Mouse (Mus musculus) MEL (cell line): ENCODE data around the gene Krtap2-4. TPM values are rescaled to one million over a fixed set of nuclear protein-coding genes. Genes with fewer than 3 reads are reported as not detected.

ENCODE experiments used
- DNase-seq: peaks from one replicate; pipeline ENCODE4 v3.0.0; 2011; ENCODE audit warnings: low read depth, low spot score
- H3K27ac ChIP-seq: 2 replicates; pipeline ENCODE4 v1.5.1; 2012; ENCODE audit warnings: low read depth, mild to moderate bottlenecking, control low read depth, low read length, moderate library complexity; ENCODE audit not compliant: control insufficient read depth
- H3K27me3 ChIP-seq, 2 experiments: fragments of 150-350 bp in 1 of 2; sonication (generic) in 1 of 2; 2 replicates each; pipeline ENCODE4 v1.6.1; 2012; ENCODE audit warnings: low read length in 2 of 2, mild to moderate bottlenecking in 2 of 2, improper control_type of control experiment in 1 of 2, moderate library complexity in 1 of 2; ENCODE audit not compliant: insufficient read depth in 2 of 2, control insufficient read depth in 1 of 2
- H3K36me3 ChIP-seq, 2 experiments: 2 replicates each; pipeline ENCODE4 v1.6.1; 2012 to 2014; ENCODE audit warnings: low read length in 2 of 2, improper control_type of control experiment in 1 of 2, inconsistent platforms in 1 of 2, mild to moderate bottlenecking in 1 of 2; ENCODE audit not compliant: insufficient read depth in 2 of 2, control insufficient read depth in 1 of 2
- H3K4me1 ChIP-seq, 2 experiments: fragments of 150-350 bp in 1 of 2; sonication (generic) in 1 of 2; 2 replicates each; pipeline ENCODE4 v1.6.1; 2012; ENCODE audit warnings: low read length in 2 of 2, improper control_type of control experiment in 1 of 2, mild to moderate bottlenecking in 1 of 2; ENCODE audit not compliant: insufficient read depth in 2 of 2, control insufficient read depth in 1 of 2
- H3K4me3 ChIP-seq, 2 experiments: fragments of 150-350 bp in 1 of 2; sonication (generic) in 1 of 2; 2 replicates each; pipeline ENCODE4 v1.5.1; 2012; ENCODE audit warnings: low read depth in 2 of 2, low read length in 2 of 2, mild to moderate bottlenecking in 2 of 2, moderate library complexity in 2 of 2, control low read depth in 1 of 2, improper control_type of control experiment in 1 of 2; ENCODE audit not compliant: control insufficient read depth in 1 of 2, insufficient read depth in 1 of 2
- H3K79me2 ChIP-seq: 2 replicates; pipeline ENCODE4 v1.6.1; 2012; ENCODE audit warnings: mild to moderate bottlenecking, low read length, moderate library complexity; ENCODE audit not compliant: control insufficient read depth, poor library complexity, insufficient read depth
- H3K9ac ChIP-seq: 2 replicates; pipeline ENCODE4 v1.6.1; 2012; ENCODE audit warnings: low read depth, mild to moderate bottlenecking, control low read depth, low read length, moderate library complexity; ENCODE audit not compliant: control insufficient read depth, poor library complexity, severe bottlenecking
- H3K9me3 ChIP-seq: fragments of 150-350 bp; sonication (generic); replicated peaks from 2 replicates; pipeline ENCODE4 v1.6.1; 2012; ENCODE audit warnings: mild to moderate bottlenecking, low read length, improper control_type of control experiment, moderate library complexity; ENCODE audit not compliant: insufficient read depth
- CHD2 ChIP-seq: IDR thresholded peaks from 2 replicates; pipeline ENCODE4 v1.6.1; 2011; ENCODE audit warnings: low read length, improper control_type of control experiment
- CTCF ChIP-seq, 3 experiments: IDR thresholded peaks in 2 of 3; conservative IDR thresholded peaks in 1 of 3; 2 replicates each; pipeline ENCODE4 v1.5.1; 2011 to 2012; ENCODE audit warnings: low read length in 3 of 3, low read depth in 2 of 3, mild to moderate bottlenecking in 2 of 3, improper control_type of control experiment in 1 of 3, inconsistent platforms in 1 of 3, mixed read lengths in 1 of 3, moderate library complexity in 1 of 3; ENCODE audit not compliant: control insufficient read depth in 1 of 3, insufficient read depth in 1 of 3, poor library complexity in 1 of 3, severe bottlenecking in 1 of 3
- E2F4 ChIP-seq: IDR thresholded peaks from 2 replicates; pipeline ENCODE4 v1.6.1; 2011; ENCODE audit warnings: low read depth, low read length, improper control_type of control experiment, borderline replicate concordance
- ETS1 ChIP-seq: IDR thresholded peaks from 2 replicates; pipeline ENCODE4 v1.6.1; 2012; ENCODE audit warnings: low read depth, mild to moderate bottlenecking, inconsistent platforms, low read length, improper control_type of control experiment, moderate library complexity
- GATA1 ChIP-seq: IDR thresholded peaks from 2 replicates; pipeline ENCODE4 v1.6.1; 2011; ENCODE audit warnings: low read depth, low read length, improper control_type of control experiment
- HCFC1 ChIP-seq: IDR thresholded peaks from 2 replicates; pipeline ENCODE4 v1.6.1; 2012; ENCODE audit warnings: low read depth, mild to moderate bottlenecking, inconsistent platforms, low read length, improper control_type of control experiment, moderate library complexity
- MXI1 ChIP-seq: IDR thresholded peaks from 2 replicates; pipeline ENCODE4 v1.6.1; 2011; ENCODE audit warnings: mild to moderate bottlenecking, low read depth, low read length, improper control_type of control experiment
- NELFE ChIP-seq: IDR thresholded peaks from 2 replicates; pipeline ENCODE4 v1.6.1; 2011; ENCODE audit warnings: low read depth, low read length, improper control_type of control experiment
- POLR2A ChIP-seq, 2 experiments: IDR thresholded peaks; 2 replicates each; pipeline ENCODE4 v1.6.1; 2011 to 2012; ENCODE audit warnings: low read length in 2 of 2, mild to moderate bottlenecking in 2 of 2, control low read depth in 1 of 2, improper control_type of control experiment in 1 of 2, low read depth in 1 of 2, moderate library complexity in 1 of 2; ENCODE audit not compliant: control insufficient read depth in 1 of 2, insufficient read depth in 1 of 2, poor library complexity in 1 of 2
- POLR2AphosphoS5 ChIP-seq: IDR thresholded peaks from 2 replicates; pipeline ENCODE4 v1.6.1; 2012; ENCODE audit warnings: low read depth, borderline replicate concordance, mild to moderate bottlenecking, inconsistent platforms, low read length, moderate library complexity, mixed read lengths
- RAD21 ChIP-seq: IDR thresholded peaks from 2 replicates; pipeline ENCODE4 v1.6.1; 2011; ENCODE audit warnings: mild to moderate bottlenecking, low read depth, low read length, improper control_type of control experiment
- RCOR1 ChIP-seq: IDR thresholded peaks from 2 replicates; pipeline ENCODE4 v1.6.1; 2012; ENCODE audit warnings: low read depth, mild to moderate bottlenecking, inconsistent platforms, low read length, improper control_type of control experiment
- SMC3 ChIP-seq: IDR thresholded peaks from 2 replicates; pipeline ENCODE4 v1.6.1; 2011; ENCODE audit warnings: low read depth, low read length, improper control_type of control experiment
- USF2 ChIP-seq, 2 experiments: IDR thresholded peaks; 2 replicates each; pipeline ENCODE4 v1.6.1; 2011 to 2012; ENCODE audit warnings: improper control_type of control experiment in 2 of 2, low read length in 2 of 2, borderline replicate concordance in 1 of 2, inconsistent platforms in 1 of 2, low read depth in 1 of 2, mild to moderate bottlenecking in 1 of 2; ENCODE audit not compliant: insufficient read depth in 1 of 2
- ZMIZ1 ChIP-seq: IDR thresholded peaks from 2 replicates; pipeline ENCODE4 v1.6.1; 2012; ENCODE audit warnings: low read depth, mild to moderate bottlenecking, inconsistent platforms, low read length, improper control_type of control experiment, moderate library complexity
- polyA plus RNA-seq, 2 experiments: library from polyadenylated mRNA; stranded (reverse) in 1 of 2; unstranded in 1 of 2; fragments of >175 nt in 1 of 2; fragments of >200 nt in 1 of 2; gene quantifications; 2 replicates each; pipeline versions ENCODE4 v1.2.1 to v1.2.4; 2012; ENCODE audit warnings: low replicate concordance in 2 of 2, low read depth in 1 of 2; ENCODE audit not compliant: insufficient read length in 2 of 2, insufficient read depth in 1 of 2, missing spikeins in 1 of 2
- total RNA-seq: library from RNA; depleted of rRNA; stranded (reverse); fragments of 300-350 nt; gene quantifications from 2 replicates; pipeline ENCODE4 v1.2.3, GENCODE M21; 2012

The Krtap2-4 gene
- total and polyA plus RNA-seq, 3 experiments = not detected

- DNase-seq = no peak
- no peak within 1 kb of the TSS for H3K9ac ChIP-seq
- no peaks in the 10 kb centered on the region for H3K4me1 ChIP-seq
Observed at GRCm38 (mm10) chr11:99590981-99591380, 23.7 kb downstream of the Krtap2-4 start, which contains the start of gene Krtap1-3. TSS of gene Krtap1-3 (minus strand) at chr11:99591339.

DNA sequence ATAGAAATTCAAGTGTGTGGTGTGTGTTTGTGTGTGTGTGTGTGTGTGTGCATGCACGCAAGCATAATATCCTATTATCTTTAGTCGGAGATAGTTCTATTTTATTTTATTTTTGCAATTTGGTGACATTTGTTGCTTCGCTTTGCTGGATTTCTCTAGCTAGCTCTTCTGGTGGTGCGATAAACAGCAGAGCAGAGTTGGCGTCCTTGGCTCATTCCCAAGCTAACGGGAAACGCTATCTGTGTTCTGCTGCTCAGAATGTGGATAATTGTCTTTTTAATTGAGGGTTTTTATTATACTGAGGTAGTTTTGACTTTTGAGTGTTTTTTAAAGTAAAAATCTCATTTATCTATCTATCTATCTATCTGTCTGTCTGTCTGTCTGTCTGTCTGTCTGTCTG is 29.6 kb downstream of the Krtap2-4 start:
- TF ChIP-seq HCFC1 = no peak
- no peak for TF ChIP-seq CHD2
- no peak for TF ChIP-seq RCOR1
- TF ChIP-seq MXI1 = no peak
- no peak for TF ChIP-seq CTCF (IDR thresholded peaks at IDR 0.05 in 2 of 3, conservative IDR thresholded peaks at IDR 0.05 in 1 of 3; ENCODE audit: control insufficient read depth in 1 of 3, insufficient read depth in 1 of 3, low read depth in 2 of 3, low read length in 3 of 3, poor library complexity in 1 of 3, severe bottlenecking in 1 of 3)
- no peak for TF ChIP-seq ETS1
- TF ChIP-seq SMC3 = no peak
- TF ChIP-seq, all 39 proteins: peak for 0
- Histone ChIP-seq H3K4me3 (no peak overlapping the region), H3K79me2 (no peaks in the 10 kb centered on the region), H3K36me3 (no peaks in the 10 kb centered on the region), H3K9me3 (no peaks in the 10 kb centered on the region), H3K9ac (no peak overlapping the region), H3K27me3 (no peaks in the 10 kb centered on the region), H3K27ac (no peak overlapping the region), H3K4me1 (no peaks in the 10 kb centered on the region)
- DNase-seq = no peak

More at GRCm38 (mm10) chr11:99590981-99591380, 23.7 kb downstream of the Krtap2-4 start, which contains the start of gene Krtap1-3:
- Histone ChIP-seq H3K27me3 (no peaks in the 10 kb centered on the region), H3K36me3 (no peaks in the 10 kb centered on the region), H3K9me3 (no peaks in the 10 kb centered on the region), H3K4me3 (no peak within 1 kb of the TSS), H3K27ac (no peak within 1 kb of the TSS), H3K79me2 (no peaks in the 10 kb centered on the region)
- TF ChIP-seq E2F4 = no peak
- TF ChIP-seq POLR2A (IDR thresholded peaks at IDR 0.05; ENCODE audit: control insufficient read depth in 1 of 2, insufficient read depth in 1 of 2, low read depth in 1 of 2, low read length in 2 of 2, poor library complexity in 1 of 2) = no peak
- no peak for TF ChIP-seq POLR2AphosphoS5
- no peak for TF ChIP-seq RAD21
- no peak for TF ChIP-seq ZMIZ1
- no peak for TF ChIP-seq GATA1
- no peak for TF ChIP-seq ETS1
- TF ChIP-seq CTCF (IDR thresholded peaks at IDR 0.05 in 2 of 3, conservative IDR thresholded peaks at IDR 0.05 in 1 of 3; ENCODE audit: control insufficient read depth in 1 of 3, insufficient read depth in 1 of 3, low read depth in 2 of 3, low read length in 3 of 3, poor library complexity in 1 of 3, severe bottlenecking in 1 of 3) = no peak
- TF ChIP-seq USF2 (IDR thresholded peaks at IDR 0.05; ENCODE audit: borderline replicate concordance in 1 of 2, insufficient read depth in 1 of 2, low read depth in 1 of 2, low read length in 2 of 2) = no peak
- no peak for TF ChIP-seq NELFE
